Mouse (Mus musculus): ENCODE results near the gene Pigw. TPM values are rescaled to one million over a fixed set of nuclear protein-coding genes. Genes with fewer than 3 reads are reported as not detected.
"Not testable (repeated sequence)": the region's sequence is repeated elsewhere in the genome, so short reads cannot be mapped to it uniquely, and the experiment has no call there.

The Pigw gene
- polyA plus RNA-seq, 1 experiment from 2014 or later, result 2.7 TPM

DNA sequence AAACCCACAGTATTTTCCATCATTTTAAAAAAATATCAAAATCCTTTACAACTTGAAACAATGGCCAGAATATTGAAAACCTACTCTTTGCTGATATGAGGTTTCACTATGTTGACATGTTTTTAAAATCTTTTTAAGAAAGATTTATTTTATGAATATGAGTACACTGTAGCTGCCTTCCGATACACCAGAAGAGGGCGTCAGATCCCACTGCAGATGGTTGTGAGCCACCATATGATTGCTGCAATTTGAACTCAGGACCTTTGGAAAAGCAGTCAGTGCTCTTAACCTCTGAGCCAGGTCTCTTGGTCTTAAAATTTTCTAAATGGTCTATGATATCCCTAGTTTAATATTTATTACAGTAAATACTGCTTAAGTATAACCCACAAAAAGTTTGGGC is 40.8 kb downstream of the Pigw start:
- Histone ChIP-seq H3K4me2 (replicated peaks) (no peak overlapping the region), H3K4me1 (no peaks in the 10 kb centered on the region), H3K27me3 (no peaks in the 10 kb centered on the region), H3K4me3 (no peak overlapping the region), H3K9me3 (replicated peaks) (no peaks in the 10 kb centered on the region), H3K9ac (no peak overlapping the region), H3K27ac (no peak overlapping the region), H3K36me3 (peaks cover 64% of the 10 kb centered on the region)
- ATAC-seq (ENCODE audit: low FRiP score), result no peak
- WGBS, result 89% methylated on average over 2 of the region's 2 CpGs

- Histone ChIP-seq H3K27ac (peak overlapping the region; percentile 12; the same call in 1 of the 2 replicates), H3K36me3 (peaks cover 24% of the 10 kb centered on the region), H3K4me2 (replicated peaks) (peak overlapping the region; percentile 95), H3K4me1 (peaks cover 10% of the 10 kb centered on the region), H3K4me3 (peak overlapping the region; percentile 63)
- H3K27me3 ChIP-seq; H3K9me3 ChIP-seq (replicated peaks); ATAC-seq (ENCODE audit: low FRiP score); H3K9ac ChIP-seq: not testable (repeated sequence)
- 81% methylated on average over 11 of the region's 11 CpGs for WGBS
Measured at GRCm38 (mm10) chr11:84829495-84829894, 50.6 kb downstream of the Pigw start.

DNA sequence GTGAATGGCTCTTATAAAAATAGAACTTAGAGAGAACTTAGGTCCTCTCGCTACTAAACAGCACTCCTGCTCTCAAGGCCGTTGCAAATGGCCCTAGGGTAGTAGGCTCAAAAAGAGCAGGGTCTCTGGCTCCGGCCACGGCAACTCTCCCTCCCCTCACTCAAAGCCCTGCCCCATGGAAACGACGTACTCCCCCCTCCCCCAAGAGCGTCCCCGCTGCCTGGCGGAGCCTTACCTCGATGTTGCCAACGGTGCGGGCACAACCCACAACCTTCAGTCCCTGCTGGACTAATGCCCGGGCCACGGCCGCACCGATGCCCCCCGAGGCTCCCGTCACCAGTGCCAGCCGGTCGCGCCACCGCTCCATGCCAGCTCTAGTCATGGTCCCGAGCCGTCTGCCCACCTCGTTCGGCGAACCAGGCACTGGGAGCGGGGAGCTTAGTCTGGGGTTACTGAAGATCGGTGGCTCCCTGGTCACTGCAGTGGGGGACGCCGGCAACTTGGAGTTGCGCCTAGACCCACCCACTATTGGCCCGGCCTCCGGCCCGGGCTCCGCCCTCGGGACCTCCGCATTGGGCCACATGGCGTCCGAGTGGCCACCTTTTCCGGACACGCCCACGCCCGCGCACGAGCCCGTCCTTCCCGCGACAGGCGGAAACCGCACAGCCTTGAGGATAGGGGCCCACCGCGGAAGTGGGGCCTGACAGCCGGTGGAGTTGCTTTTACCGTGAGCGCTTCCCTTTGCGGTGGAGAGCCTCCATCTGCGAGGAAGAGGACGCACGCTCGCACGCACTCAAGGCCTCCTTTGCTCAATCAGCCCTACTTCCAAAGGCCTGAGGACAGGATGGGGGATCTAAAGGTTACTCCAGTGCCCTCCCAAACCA is 51.3 kb downstream of the Pigw start, which contains the start of gene Dhrs11:
Gene Dhrs11 (minus strand): TSS at position 479 of the 884 bp plus-strand sequence.
- Histone ChIP-seq H3K9ac (peak within 1 kb of the TSS; percentile 69), H3K4me2 (replicated peaks) (peak within 1 kb of the TSS; percentile 95), H3K9me3 (replicated peaks) (no peaks in the 10 kb centered on the region), H3K4me1 (peaks cover 10% of the 10 kb centered on the region), H3K27ac (peak within 1 kb of the TSS; percentile 12; the same call in 1 of the 2 replicates), H3K4me3 (peak within 1 kb of the TSS; percentile 63), H3K27me3 (no peaks in the 10 kb centered on the region), H3K36me3 (peaks cover 17% of the 10 kb centered on the region)
- ATAC-seq (ENCODE audit: low FRiP score), result peak; percentile 91
- WGBS, result under 1% methylated on average over 62 of the region's 62 CpGs

GRCm38 (mm10) chr11:84827901-84828503 is 52.1 kb downstream of the Pigw start:
- Histone ChIP-seq H3K4me1 (peaks cover 10% of the 10 kb centered on the region), H3K9me3 (replicated peaks) (no peaks in the 10 kb centered on the region), H3K36me3 (peaks cover 14% of the 10 kb centered on the region; the same call in 1 of the 2 replicates), H3K4me2 (replicated peaks) (peak overlapping the region; percentile 95), H3K9ac (peak overlapping the region; percentile 69), H3K4me3 (peak overlapping the region; percentile 63), H3K27ac (no peak overlapping the region), H3K27me3 (no peaks in the 10 kb centered on the region)
- WGBS, result 38% methylated on average over 3 of the region's 3 CpGs
- ATAC-seq (ENCODE audit: low FRiP score), result no peak; the same call in 1 of the 2 replicates

DNA sequence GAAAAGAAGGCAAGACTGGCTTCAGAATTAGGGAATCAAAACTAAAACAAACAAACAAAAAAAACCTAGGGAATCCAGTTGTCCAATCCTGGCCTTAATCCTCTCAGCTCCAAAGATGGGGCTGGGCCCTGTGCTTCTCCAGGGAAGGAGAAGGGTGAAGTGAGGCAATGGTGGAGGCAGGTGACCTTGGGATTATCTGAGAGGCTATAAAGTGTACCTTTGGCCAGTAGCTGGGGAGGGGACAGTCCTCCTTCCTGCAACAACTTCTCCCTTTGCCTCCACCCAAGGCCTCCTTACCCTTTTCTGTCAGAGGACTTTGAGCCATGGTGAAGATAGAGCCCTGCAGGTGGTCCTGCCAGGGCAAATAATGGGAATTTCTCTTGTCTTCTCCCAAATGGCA is 52.6 kb downstream of the Pigw start:
- Histone ChIP-seq H3K4me3 (no peak overlapping the region), H3K4me2 (replicated peaks) (no peak overlapping the region; the same call in 1 of the 2 replicates), H3K27me3 (no peaks in the 10 kb centered on the region), H3K9me3 (replicated peaks) (no peaks in the 10 kb centered on the region), H3K36me3 (peaks cover 9% of the 10 kb centered on the region; the same call in 1 of the 2 replicates), H3K4me1 (peaks cover 10% of the 10 kb centered on the region), H3K9ac (no peak overlapping the region), H3K27ac (no peak overlapping the region)
- no peak for ATAC-seq (ENCODE audit: low FRiP score)

Small RNAs within 50 kb of the gene (microRNA-seq; reads per million reads assigned to microRNA genes)
- gene Gm23564, result not detected

Other genes starting within 250 kb of the Pigw start
- 7.9 and 11.0 TPM in 2 replicates for gene Mrm1, start 60.8 kb downstream of the Pigw start, polyA plus RNA-seq (2016; fragmentation: Nextera tagmentation; extraction: Ambion mirVana)
- 9.1 and 11.4 TPM in 2 replicates for gene Dhrs11, start 51.3 kb downstream of the Pigw start, polyA plus RNA-seq (2016; fragmentation: Nextera tagmentation; extraction: Ambion mirVana)
- gene Ggnbp2, start 9.5 kb downstream of the Pigw start, polyA plus RNA-seq (2016; fragmentation: Nextera tagmentation; extraction: Ambion mirVana), result 76.1 and 85.0 TPM in 2 replicates
- gene Myo19, start 137 bp downstream of the Pigw start, polyA plus RNA-seq (2016; fragmentation: Nextera tagmentation; extraction: Ambion mirVana), result 8.8 and 9.3 TPM in 2 replicates
- 55.4 and 56.4 TPM in 2 replicates for gene Znhit3, start 36.1 kb upstream of the Pigw start, polyA plus RNA-seq (2016; fragmentation: Nextera tagmentation; extraction: Ambion mirVana)
- gene Car4, start 77.5 kb upstream of the Pigw start, polyA plus RNA-seq (2016; fragmentation: Nextera tagmentation; extraction: Ambion mirVana), result 3.2 and 3.9 TPM in 2 replicates

Measured in hindbrain, embryonic 12.5 days (tissue).